Mouse (Mus musculus): Measurements from ENCODE around the gene Bzw1. TPM values are rescaled to one million over a fixed set of nuclear protein-coding genes. Genes with fewer than 3 reads are reported as not detected.

Bzw1 gene
- 104 and 119 TPM in 2 replicates for total RNA-seq (2023)

DNA sequence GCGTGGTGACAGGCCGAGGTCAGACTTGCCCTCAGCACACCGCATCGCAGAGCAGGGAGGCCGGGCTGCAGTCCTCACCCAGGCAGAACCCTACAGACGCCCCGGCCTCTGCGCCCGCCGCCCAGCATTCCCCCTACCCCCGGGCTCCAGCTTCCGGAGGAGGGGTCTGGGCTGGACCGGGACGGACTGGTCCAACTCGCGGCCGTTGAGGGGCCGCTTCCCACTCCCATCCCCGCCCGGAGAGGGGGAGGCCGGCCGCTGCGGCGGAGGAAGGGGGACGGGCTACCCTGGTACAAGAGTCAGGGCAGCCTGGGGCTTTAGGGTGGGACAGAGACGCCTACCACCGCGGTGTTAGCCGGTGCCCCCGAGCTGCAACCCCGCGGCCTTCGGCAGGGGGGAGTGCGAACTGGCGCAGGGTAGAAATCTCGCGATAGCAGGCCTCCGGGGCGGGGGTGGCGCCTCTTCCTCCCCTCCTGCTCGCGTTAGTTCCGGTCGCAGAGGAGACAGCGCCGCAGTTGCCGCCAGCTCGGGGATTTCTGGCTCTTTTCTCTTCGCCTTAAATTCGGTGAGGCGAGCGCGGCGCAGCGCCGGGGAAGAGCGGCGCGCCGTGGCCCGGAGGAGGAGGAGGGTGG lies at the start of gene Bzw1:
TSS of gene Bzw1 (plus strand) at position 247 of the 632 bp plus-strand sequence.

DNA sequence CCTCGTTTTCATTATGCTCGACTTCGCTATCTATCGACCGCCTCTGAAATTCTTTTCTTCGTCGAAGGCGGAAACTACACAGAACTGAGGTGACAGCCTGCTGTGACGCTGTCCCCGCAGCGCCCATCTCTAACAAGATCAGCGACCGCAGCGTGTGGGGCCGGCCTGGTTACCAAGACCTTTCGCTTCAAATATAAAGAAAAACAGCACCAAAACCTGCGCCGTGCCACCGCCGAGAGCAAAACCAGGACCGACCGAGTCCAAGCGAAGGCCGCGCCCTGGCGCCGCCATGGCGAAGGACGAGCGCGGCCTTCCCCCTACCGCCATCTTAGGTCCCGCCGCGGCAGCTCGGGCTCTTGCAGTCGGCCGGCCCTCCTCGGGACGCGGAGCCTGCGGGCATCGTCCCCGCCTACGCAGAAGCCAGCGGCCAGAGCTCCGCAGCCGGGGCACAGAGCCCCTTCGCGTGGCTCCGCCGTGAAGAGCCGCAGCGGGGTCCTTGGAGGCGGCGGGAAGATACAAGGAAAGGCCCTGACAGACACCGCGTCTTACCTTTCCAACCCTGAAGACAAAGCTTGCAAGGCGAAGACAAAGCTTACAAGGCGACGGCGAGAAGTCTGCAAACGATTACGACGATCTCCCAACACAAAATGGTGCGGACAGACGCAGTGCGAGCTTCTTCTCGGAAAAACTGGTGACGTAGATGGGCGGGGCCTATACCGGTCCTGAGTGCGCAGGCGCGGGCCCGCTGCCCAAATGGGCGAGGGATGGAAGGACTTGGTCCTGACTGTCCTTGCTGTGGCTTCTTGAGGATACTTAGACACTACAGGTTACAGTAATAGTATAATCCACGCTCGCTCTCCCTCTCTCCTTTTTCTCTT lies 30.9 kb downstream of the Bzw1 start, which contains the start of gene Clk1:
TSS of gene Clk1 (minus strand) at position 696 of the 878 bp plus-strand sequence.

DNA sequence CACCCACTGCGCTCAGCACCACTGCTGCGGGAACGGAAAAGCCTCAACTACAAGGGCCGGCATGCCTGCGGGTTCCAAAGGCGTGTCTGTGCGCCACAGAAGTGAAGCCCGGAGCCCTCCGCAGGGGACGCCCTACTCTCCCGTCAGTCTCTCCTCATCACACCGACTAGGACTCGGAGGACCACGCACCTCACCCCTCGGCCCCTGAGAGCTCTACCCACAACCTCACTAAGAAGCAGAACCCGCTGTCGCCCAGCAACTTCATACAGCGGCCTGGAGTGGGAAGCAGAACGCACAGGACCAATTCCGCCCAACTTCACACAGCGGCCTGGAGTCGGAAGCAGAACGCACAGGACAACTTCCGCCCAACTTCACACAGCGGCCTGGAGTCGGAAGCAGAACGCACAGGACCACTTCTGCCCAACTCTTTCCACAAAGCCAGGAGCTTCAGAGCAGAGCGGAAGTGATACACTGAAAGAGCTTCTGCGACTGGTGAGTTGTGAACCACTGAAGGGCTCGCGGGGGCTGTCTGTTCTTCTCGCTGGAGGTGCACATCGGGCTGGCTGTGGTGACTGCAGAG lies 52.5 kb downstream of the Bzw1 start, which contains the start of the genes Nif3l1 and Ppil3:
TSS of gene Nif3l1 (plus strand) at position 9 of the 580 bp plus-strand sequence.
TSS of gene Ppil3 (minus strand) at position 344 of the 580 bp plus-strand sequence.

Other genes starting within 250 kb of the Bzw1 start
- not detected in 2 replicates for gene Aox4, start 182.5 kb upstream of the Bzw1 start, total RNA-seq (2023)
- 0.07 TPM in 1 of 2 replicates, not detected in the other for gene Aox2, start 114.6 kb upstream of the Bzw1 start, total RNA-seq (2023)
- 1,414 and 1,649 TPM in 2 replicates for gene Clk1, start 31.2 kb downstream of the Bzw1 start, total RNA-seq (2023)
- 34.5 and 34.9 TPM in 2 replicates for gene Nif3l1, start 52.3 kb downstream of the Bzw1 start, total RNA-seq (2023)
- gene Ppil3, start 52.6 kb downstream of the Bzw1 start, total RNA-seq (2023): 10.4 and 12.0 TPM in 2 replicates
- 7.8 TPM in 2 replicates for gene Orc2, start 112.2 kb downstream of the Bzw1 start, total RNA-seq (2023)
- gene Fam126b, start 193.4 kb downstream of the Bzw1 start, total RNA-seq (2023): 10.9 and 12.8 TPM in 2 replicates
- 36.0 and 41.8 TPM in 2 replicates for gene Ndufb3, start 193.5 kb downstream of the Bzw1 start, total RNA-seq (2023)

Measured in neutrophil, adult 65 days (primary cell).